8 mouse cellular contexts compared by ENCODE assay signal in the genomic region with DNA sequence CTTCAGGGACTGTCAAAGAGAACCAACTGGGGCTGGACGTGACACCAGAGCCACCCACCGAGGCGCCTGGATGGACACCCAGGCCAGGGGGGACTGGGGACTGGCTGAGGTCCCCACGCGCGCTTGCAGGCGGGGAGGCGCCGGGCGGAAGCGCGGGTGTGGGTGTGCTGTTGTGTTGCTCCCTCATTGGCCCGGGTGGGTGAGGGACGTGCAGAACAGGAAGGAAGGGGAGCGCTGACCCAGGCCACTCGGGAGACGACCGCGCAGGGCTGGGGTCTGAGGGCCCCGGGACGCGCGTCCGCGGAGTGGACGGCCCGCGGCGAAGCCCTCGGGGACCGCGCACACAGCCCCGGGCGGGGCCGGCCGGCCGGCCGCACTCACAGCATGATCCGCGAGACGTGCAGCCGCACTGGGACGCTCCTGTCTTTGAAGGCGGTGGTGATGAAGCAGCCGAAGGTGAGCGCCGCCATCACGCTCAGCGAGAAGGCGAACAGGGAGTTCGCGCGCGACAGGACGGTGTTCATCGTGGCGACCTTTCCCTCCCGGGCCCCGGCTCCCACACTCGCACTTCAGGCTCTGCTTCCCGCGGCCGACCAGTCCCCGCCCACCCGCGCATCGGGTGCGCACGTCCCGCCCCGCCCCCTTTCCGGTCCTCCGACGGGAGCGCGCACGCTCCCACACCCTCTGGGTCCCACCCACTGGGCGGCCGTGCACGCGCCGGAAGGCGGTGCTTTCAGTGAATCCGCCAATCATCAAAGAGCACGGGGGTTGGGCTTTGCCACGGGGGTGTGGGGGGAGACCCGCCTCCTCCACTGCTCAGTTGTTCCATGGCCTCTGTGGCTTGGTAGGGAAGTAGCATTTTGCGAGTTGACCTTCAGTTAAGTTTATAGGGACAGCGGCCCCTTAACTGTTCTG. TPM values are rescaled to one million over a fixed set of nuclear protein-coding genes. Genes with fewer than 3 reads are reported as not detected.
DNase-seq lines count a peak whose midpoint lies in the region; ATAC-seq lines count a peak whose summit lies in the region.

TSS of gene Asb5 (plus strand) at position 199 of the 915 bp plus-strand sequence.
TSS of gene Spcs3 (minus strand) at position 617 of the 915 bp plus-strand sequence.

- H3K9me3 ChIP-seq in hindbrain, embryonic 15.5 days = no peaks in the 10 kb centered on the region

- DNase-seq in T-cell, adult 2 months (ENCODE audit: low spot score) = peak; percentile 93
- DNase-seq in cerebellum, postnatal 36 days = peak; percentile 93 to 97
- DNase-seq in frontal cortex, postnatal 36 days (ENCODE audit: low spot score in 2 of 2) = peak; percentile 92 to 95
- DNase-seq in left cerebral cortex, adult 11 months (ENCODE audit: low spot score) = peak; percentile 91
- DNase-seq in lung, postnatal 4 days = peak; percentile 96 to 97
- peak; percentile 93 for DNase-seq in retina, postnatal 7 days (ENCODE audit: low read depth, low spot score)
- DNase-seq in urinary bladder, adult 2 months (ENCODE audit: low spot score) = peak; percentile 82

- 0% methylated on average over 89 of the region's 89 CpGs for WGBS in hindbrain, embryonic 15.5 days

- peak within 1 kb of the TSS; percentile 94 for H3K27ac ChIP-seq in hindbrain, embryonic 15.5 days (replicated peaks)

- peak; percentile 96 for ATAC-seq in hindbrain, embryonic 15.5 days (ENCODE audit: low FRiP score, low read depth)

- H3K4me1 ChIP-seq in hindbrain, embryonic 15.5 days (replicated peaks) = peaks cover 33% of the 10 kb centered on the region

- H3K36me3 ChIP-seq in hindbrain, embryonic 15.5 days = no peaks in the 10 kb centered on the region; the same call in 1 of the 2 replicates

- H3K27me3 ChIP-seq in hindbrain, embryonic 15.5 days = no peaks in the 10 kb centered on the region

- peak within 1 kb of the TSS; percentile 63 for H3K4me2 ChIP-seq in hindbrain, embryonic 15.5 days

- peak within 1 kb of the TSS; percentile 90 for H3K9ac ChIP-seq in hindbrain, embryonic 15.5 days

- peak within 1 kb of the TSS; percentile 91 for H3K4me3 ChIP-seq in hindbrain, embryonic 15.5 days

RNA-seq across cellular contexts. Expression of gene Asb5, which starts in this region (rescaled TPM):
- polyA plus RNA-seq in hindbrain, embryonic 15.5 days (2015; fragmentation: Nextera tagmentation; extraction: Ambion mirVana) = 6.0 and 6.4 TPM in 2 replicates
- 0.69 and 1.0 TPM in 2 replicates for polyA plus RNA-seq in urinary bladder, adult 2 months (2012; rRNA removed)

RNA-seq across cellular contexts. Expression of gene Spcs3, which starts in this region (rescaled TPM):
- 45.7 TPM in 2 replicates for polyA plus RNA-seq in hindbrain, embryonic 15.5 days (2015; fragmentation: Nextera tagmentation; extraction: Ambion mirVana)
- polyA plus RNA-seq in urinary bladder, adult 2 months (2012; rRNA removed) = 23.9 and 24.1 TPM in 2 replicates

Comparison
In these comparisons a context has a peak if more than half of its experiments do, and no peak if none do; other contexts are left out.
1. Peak in every context shown above with its lines: DNase-seq, ATAC-seq, H3K4me3 ChIP-seq and H3K27ac ChIP-seq.